Mouse (Mus musculus) liver, embryonic 15.5 days (tissue): ENCODE measurements around the gene Gucy2d. TPM values are rescaled to one million over a fixed set of nuclear protein-coding genes. Genes with fewer than 3 reads are reported as not detected.

Experiments used
- ATAC-seq: fragments of 200-750 bp; cut with Nextera tagmentation; 2 replicates; pipeline ENCODE4 v1.8.0; 2017; ENCODE audit warnings: moderate number of reproducible peaks, mild to moderate bottlenecking, moderate library complexity; ENCODE audit not compliant: insufficient read depth
- H3K27ac ChIP-seq: fragments of 300-500 bp; sonication (generic); replicated peaks from 2 replicates; pipeline ENCODE4 v1.5.1; 2015; ENCODE audit warnings: mild to moderate bottlenecking, inconsistent platforms
- H3K27me3 ChIP-seq: fragments of 300-500 bp; sonication (generic); 2 replicates; pipeline ENCODE4 v1.6.1; 2015; ENCODE audit warnings: mild to moderate bottlenecking, inconsistent platforms
- H3K36me3 ChIP-seq: fragments of 300-500 bp; sonication (generic); replicated peaks from 2 replicates; pipeline ENCODE4 v1.6.1; 2015; ENCODE audit warnings: moderate library complexity, mild to moderate bottlenecking, inconsistent platforms
- H3K4me1 ChIP-seq: fragments of 300-500 bp; sonication (generic); replicated peaks from 2 replicates; pipeline ENCODE4 v1.6.1; 2015; ENCODE audit warnings: inconsistent platforms
- H3K4me2 ChIP-seq: fragments of 300-500 bp; sonication (generic); 2 replicates; pipeline ENCODE4 v1.6.1; 2015; ENCODE audit warnings: moderate library complexity, mild to moderate bottlenecking, inconsistent platforms
- H3K4me3 ChIP-seq: fragments of 300-500 bp; sonication (generic); replicated peaks from 2 replicates; pipeline ENCODE4 v1.5.1; 2015; ENCODE audit warnings: mild to moderate bottlenecking, inconsistent platforms
- H3K9ac ChIP-seq: fragments of 300-500 bp; sonication (generic); 2 replicates; pipeline ENCODE4 v1.6.1; 2015; ENCODE audit warnings: moderate library complexity, mild to moderate bottlenecking, inconsistent platforms
- H3K9me3 ChIP-seq: fragments of 300-500 bp; sonication (generic); replicated peaks from 2 replicates; pipeline ENCODE4 v1.6.1; 2016; ENCODE audit warnings: inconsistent platforms
- WGBS: fragments of 180-500 bp; shearing (Covaris S2); methylation state at CpG from one replicate; pipeline ENCODE4 v1.1.7; 2015; ENCODE audit warnings: mixed read lengths; ENCODE audit not compliant: insufficient replicate concordance; 5-methylcytosine and 5-hydroxymethylcytosine counted together
- polyA plus RNA-seq: library from polyadenylated mRNA; unstranded; fragments of >200 nt; fragmentation: Nextera tagmentation; extraction: Ambion mirVana; gene quantifications from 2 replicates; pipeline ENCODE4 v1.2.1, GENCODE M21; 2015

The Gucy2d gene
- polyA plus RNA-seq, 1 experiment from 2014 or later: not detected

DNA sequence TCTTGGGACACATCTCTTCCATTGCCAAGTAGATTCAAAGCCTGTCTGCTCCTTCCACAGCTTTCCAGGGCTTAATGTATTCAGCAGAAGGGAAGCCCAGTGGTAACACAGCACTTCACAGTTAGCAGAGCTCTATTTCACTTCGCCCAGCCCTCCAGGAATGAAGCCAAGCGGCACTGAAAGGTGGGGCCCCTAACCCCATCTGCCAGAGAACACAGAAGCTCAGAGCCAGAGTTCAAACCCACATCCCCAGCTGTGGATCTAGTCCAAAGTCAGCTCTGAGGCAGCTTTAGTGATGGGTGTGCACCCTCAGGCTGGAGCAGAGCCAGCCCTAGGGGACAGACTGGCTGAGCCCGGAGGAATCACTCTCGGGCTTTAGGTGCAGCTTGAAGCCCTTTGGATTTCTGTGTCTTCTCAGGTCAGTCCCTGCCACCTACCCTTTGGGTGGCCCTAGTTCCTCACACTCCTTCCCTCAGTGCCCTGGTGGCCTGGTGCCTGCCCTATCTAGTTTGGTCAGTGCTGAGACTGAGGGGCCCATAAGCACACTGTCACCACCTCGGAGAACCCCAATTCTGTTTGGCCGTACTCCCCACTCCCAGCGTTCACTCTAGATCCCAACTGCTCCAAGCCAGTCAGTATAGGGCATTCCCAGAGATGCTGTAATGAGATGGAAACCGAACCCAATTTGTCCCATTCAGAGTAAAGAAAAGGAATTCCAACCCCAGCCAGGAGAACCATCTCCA is 83.0 kb downstream of the Gucy2d start:
- no peak overlapping the region for H3K27ac ChIP-seq
- no peak for ATAC-seq
- 60% methylated on average over 8 of the region's 8 CpGs for whole genome bisulfite sequencing
- H3K27me3 ChIP-seq: no peaks in the 10 kb centered on the region
- no peaks in the 10 kb centered on the region for H3K36me3 ChIP-seq
- H3K4me2 ChIP-seq: no peak overlapping the region
- H3K4me3 ChIP-seq: no peak overlapping the region
- no peak overlapping the region for H3K9ac ChIP-seq
- H3K9me3 ChIP-seq: no peaks in the 10 kb centered on the region
- H3K4me1 ChIP-seq: peaks cover 5% of the 10 kb centered on the region; the same call in 1 of the 2 replicates

DNA sequence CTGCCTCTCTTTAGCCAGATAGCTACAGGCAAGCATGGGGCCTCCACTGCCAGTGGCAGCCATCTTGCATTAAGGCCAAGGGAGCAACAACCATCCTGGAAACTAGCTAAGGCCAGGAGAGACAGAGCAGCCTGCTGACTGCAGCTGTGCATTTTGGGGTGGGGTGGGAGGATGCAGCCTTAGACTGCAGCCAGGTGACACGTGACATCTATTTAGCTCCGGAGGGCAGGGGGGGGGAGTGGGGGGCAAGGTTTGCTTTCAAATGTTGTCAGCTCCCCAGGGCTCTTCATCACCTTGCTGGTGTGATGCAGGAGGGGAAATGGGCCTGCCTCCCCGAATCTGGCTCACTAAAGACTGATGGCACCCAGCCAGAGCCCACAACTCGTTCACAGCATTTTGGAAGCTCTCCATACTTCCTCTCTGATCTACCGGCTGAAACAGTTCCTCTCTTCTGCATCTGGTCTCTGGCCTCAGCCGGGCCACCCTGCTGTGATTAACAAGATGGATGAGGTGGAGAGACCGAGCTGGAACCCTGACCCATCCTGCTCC is 83.7 kb downstream of the Gucy2d start:
- no peaks in the 10 kb centered on the region for H3K27me3 ChIP-seq
- H3K9ac ChIP-seq: no peak overlapping the region
- no peak overlapping the region for H3K27ac ChIP-seq
- no peak overlapping the region for H3K4me3 ChIP-seq
- 6% methylated on average over 7 of the region's 7 CpGs for WGBS
- H3K4me1 ChIP-seq: peaks cover 5% of the 10 kb centered on the region; the same call in 1 of the 2 replicates
- H3K9me3 ChIP-seq: no peaks in the 10 kb centered on the region
- H3K4me2 ChIP-seq: no peak overlapping the region
- no peak for ATAC-seq
- no peaks in the 10 kb centered on the region for H3K36me3 ChIP-seq

DNA sequence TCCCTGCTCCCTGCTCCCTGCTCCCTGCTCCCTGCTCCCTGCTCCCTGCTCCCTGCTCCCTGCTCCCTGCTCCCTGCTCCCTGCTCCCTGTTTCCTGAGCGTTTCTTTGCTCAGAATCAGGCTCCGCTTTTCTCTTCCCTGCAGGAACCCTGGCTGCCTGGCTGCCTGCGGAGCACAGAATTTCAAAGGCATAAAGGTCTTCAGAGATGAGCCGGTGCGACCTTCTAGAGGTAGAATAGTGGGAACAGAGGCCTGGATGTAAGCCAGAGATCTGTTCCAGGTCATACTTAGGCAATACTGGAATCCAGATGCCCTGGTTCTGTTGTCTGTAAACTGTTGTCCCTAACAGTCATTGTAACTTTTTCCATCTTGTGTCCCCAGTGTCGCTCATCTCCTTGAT is 84.2 kb downstream of the Gucy2d start:
- H3K4me1 ChIP-seq: peaks cover 5% of the 10 kb centered on the region; the same call in 1 of the 2 replicates
- no peak overlapping the region for H3K27ac ChIP-seq
- no peaks in the 10 kb centered on the region for H3K36me3 ChIP-seq
- no peak overlapping the region for H3K4me3 ChIP-seq
- H3K27me3 ChIP-seq: no peaks in the 10 kb centered on the region
- ATAC-seq: no peak
- H3K9me3 ChIP-seq: no peaks in the 10 kb centered on the region
- H3K9ac ChIP-seq: no peak overlapping the region
- 41% methylated on average over 6 of the region's 6 CpGs for WGBS
- no peak overlapping the region for H3K4me2 ChIP-seq

GRCm38 (mm10) chr7:98524869-98525699 is 84.9 kb downstream of the Gucy2d start:
- WGBS: 58% methylated on average over 6 of the region's 6 CpGs
- no peak overlapping the region for H3K27ac ChIP-seq
- no peak overlapping the region for H3K4me2 ChIP-seq
- peaks cover 5% of the 10 kb centered on the region; the same call in 1 of the 2 replicates for H3K4me1 ChIP-seq
- H3K4me3 ChIP-seq: no peak overlapping the region
- no peak overlapping the region for H3K9ac ChIP-seq
- H3K36me3 ChIP-seq: no peaks in the 10 kb centered on the region
- H3K9me3 ChIP-seq: no peaks in the 10 kb centered on the region
- no peaks in the 10 kb centered on the region for H3K27me3 ChIP-seq
- ATAC-seq: no peak

Other genes with a start within 250 kb of the Gucy2d start
- 0.08 TPM in 1 of 2 replicates, not detected in the other for gene B3gnt6, start 240.9 kb upstream of the Gucy2d start, polyA plus RNA-seq
- gene Acer3, start 119.2 kb upstream of the Gucy2d start, polyA plus RNA-seq: 25.0 and 26.9 TPM in 2 replicates
- 1.3 and 1.6 TPM in 2 replicates for gene Tsku, start 79.1 kb upstream of the Gucy2d start, polyA plus RNA-seq
- gene Lrrc32, start 48.9 kb downstream of the Gucy2d start, polyA plus RNA-seq: 5.6 and 6.0 TPM in 2 replicates
- gene Emsy, start 216.4 kb downstream of the Gucy2d start, polyA plus RNA-seq: 6.0 and 6.6 TPM in 2 replicates